Mouse (Mus musculus): Measurements from ENCODE around the gene Shisal2b. TPM values are rescaled to one million over a fixed set of nuclear protein-coding genes. Genes with fewer than 3 reads are reported as not detected.

Shisal2b gene
- polyA plus RNA-seq (2014; fragmentation: Illumina TruSeq; extraction: RNeasy Lipid Tissue Mini Kit (QIAGEN cat#74804); ENCODE audit: low read depth, low replicate concordance): not detected

DNA sequence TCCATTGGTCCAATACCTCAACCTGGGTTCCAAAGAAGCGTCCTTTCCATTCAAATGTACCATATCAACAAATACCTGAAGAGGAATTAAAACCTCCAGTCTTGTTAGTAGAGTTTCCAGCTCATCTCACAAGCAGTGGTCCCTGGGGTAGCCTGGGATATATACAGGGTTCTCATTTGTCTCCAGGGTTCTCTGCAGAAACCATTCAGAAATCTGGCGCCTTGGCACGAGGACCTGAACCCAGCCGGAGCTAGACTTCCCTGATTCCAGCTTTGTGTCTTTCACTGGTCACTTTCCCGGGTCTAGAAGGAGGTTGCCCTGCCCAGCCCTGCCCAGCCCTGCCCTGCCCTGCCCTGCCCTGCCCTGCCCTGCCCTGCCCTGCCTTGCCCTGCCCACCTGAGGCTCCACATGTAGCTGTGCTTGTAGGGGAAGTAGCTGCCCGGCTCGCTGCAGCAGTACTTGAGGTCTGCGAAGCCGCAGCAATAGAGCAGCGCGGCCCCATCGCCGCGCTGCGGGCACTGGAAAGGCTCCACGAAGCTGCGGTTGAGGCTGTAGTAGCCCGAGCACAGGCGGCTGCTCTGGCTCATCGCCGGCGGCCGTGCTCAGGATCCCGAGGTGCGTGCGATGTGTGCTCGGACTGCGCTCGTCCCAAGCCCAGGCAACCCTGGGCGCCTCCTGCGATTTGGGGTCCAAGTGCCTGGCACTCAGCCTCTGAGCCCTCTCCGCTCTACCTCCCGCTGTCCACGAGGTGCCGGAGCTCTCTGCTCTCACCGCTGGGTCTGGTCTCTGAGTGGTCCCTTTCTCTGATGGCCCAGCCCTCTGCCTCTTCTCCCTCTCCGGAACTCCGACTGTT is at the start of gene Shisal2b:
Gene Shisal2b (minus strand): TSS at position 767 of the 853 bp plus-strand sequence.

DNA sequence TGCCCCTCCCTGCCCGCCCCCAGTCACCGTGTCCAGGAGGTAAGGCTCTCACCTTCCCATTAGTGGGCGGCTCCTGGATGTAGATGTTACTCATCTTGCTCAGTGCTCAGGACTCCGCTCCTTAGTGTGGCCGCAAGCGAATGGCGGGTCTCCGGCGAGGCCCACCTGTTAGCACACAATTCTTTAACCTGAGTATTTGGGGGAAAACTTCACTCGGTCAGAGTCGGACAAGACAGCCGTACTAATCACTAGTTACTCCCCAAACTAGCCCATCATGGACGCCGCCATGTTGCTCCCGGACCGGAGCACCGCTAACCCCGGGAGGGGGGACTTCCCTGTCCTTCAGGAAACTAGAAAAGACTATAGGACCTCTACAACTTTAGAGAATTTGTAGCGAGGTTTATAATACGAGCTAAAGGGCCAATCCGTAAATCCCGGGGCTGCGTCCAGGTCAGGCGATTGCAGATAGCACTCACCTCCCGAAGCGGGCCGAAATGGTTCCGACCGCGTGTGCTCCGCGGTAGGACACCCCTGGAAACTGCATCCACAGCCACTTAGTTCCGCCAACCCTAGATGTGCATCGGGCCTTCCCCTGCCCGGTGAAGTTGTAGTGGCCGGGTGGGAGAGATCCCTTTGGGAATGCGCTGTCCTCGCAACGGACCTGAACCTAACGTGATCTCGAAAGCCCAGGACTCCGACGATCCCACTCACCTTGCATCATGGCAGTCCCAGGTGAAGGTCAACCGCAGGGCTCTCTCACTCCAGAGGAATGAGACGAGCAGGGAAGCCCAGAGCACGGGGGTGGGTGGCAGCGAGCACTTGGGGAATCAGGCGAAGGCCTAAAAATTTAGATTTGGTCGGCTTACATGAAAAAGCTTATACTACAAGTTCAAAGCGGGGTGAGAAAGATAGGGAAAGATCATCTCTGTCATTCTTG is 46.8 kb downstream of the Shisal2b start, which contains the start of gene Cwc27:
Gene Cwc27 (minus strand): TSS at position 508 of the 937 bp plus-strand sequence.

Other genes with a start within 250 kb of the Shisal2b start
- 17.0 TPM for gene Srek1ip1, start 71.4 kb downstream of the Shisal2b start, polyA plus RNA-seq (2014; fragmentation: Illumina TruSeq; extraction: RNeasy Lipid Tissue Mini Kit (QIAGEN cat#74804); ENCODE audit: low read depth, low replicate concordance)
- 12.4 TPM for gene Cwc27, start 46.8 kb downstream of the Shisal2b start, polyA plus RNA-seq (2014; fragmentation: Illumina TruSeq; extraction: RNeasy Lipid Tissue Mini Kit (QIAGEN cat#74804); ENCODE audit: low read depth, low replicate concordance)
- 2.6 TPM for gene Rgs7bp, start 191.0 kb upstream of the Shisal2b start, polyA plus RNA-seq (2014; fragmentation: Illumina TruSeq; extraction: RNeasy Lipid Tissue Mini Kit (QIAGEN cat#74804); ENCODE audit: low read depth, low replicate concordance)
- 0.22 TPM for gene 4933425L06Rik, start 218.2 kb upstream of the Shisal2b start, polyA plus RNA-seq (2014; fragmentation: Illumina TruSeq; extraction: RNeasy Lipid Tissue Mini Kit (QIAGEN cat#74804); ENCODE audit: low read depth, low replicate concordance)